Mouse (Mus musculus): ENCODE data around the gene Acvr1.

DNA sequence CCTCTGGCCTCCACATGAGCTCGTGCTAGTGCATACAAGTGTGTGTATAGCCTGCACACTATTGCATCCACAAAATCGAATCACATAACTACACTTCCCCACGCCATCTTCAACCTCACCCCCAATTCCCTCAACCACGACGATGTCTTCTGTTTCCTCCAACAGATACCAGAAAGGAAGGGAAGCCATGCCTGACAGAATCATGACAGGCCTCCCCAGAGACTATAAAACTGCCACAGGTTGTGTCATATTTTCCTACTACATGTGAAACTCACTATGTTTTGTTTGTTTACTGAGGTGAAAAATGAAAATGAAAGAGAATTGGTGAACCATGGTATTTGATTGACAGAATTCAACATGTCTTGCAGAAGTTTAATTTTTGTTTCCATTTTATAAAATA lies 143.6 kb downstream of the Acvr1 start:
- TF ChIP-seq CTCF (IDR thresholded peaks at IDR 0.05; ENCODE audit: low read depth) (no peak), EP300 (IDR thresholded peaks at IDR 0.05; ENCODE audit: low read depth) (no peak)

All from heart, postnatal 0 days (tissue).